Mouse (Mus musculus): ENCODE results near the gene Xrcc2. TPM values are rescaled to one million over a fixed set of nuclear protein-coding genes. Genes with fewer than 3 reads are reported as not detected.
A peak's percentile ranks its signal among the peaks of the same experiment; 100 is the strongest.
"Not testable (repeated sequence)": the region's sequence is repeated elsewhere in the genome, so short reads cannot be mapped to it uniquely, and the experiment has no call there.

The Xrcc2 gene
- polyA plus RNA-seq, 1 experiment from 2014 or later = 5.2 TPM

GRCm38 (mm10) chr5:25735861-25736260, 30.2 kb upstream of the Xrcc2 start:
- Histone ChIP-seq H3K9me3 (ENCODE audit: control insufficient read depth, low read length) (no peaks in the 10 kb centered on the region), H3K27me3 (ENCODE audit: control insufficient read depth, insufficient read depth, low read length) (no peaks in the 10 kb centered on the region), H3K4me1 (replicated peaks; ENCODE audit: control insufficient read depth, insufficient read depth, low read length) (no peaks in the 10 kb centered on the region), H3K4me3 (replicated peaks; ENCODE audit: low read length) (no peak overlapping the region), H3K9ac (no peak overlapping the region), H3K36me3 (replicated peaks; ENCODE audit: control insufficient read depth, insufficient read depth) (no peaks in the 10 kb centered on the region), H3K27ac (no peak overlapping the region), H3K4me2 (replicated peaks) (no peak overlapping the region)
- WGBS = 80% methylated on average over 2 of the region's 2 CpGs
- DNase-seq (ENCODE audit: low spot score) (no peak), ATAC-seq (ENCODE audit: low FRiP score) (no peak)

GRCm38 (mm10) chr5:25734318-25734717, 28.7 kb upstream of the Xrcc2 start:
- Histone ChIP-seq H3K27me3 (ENCODE audit: control insufficient read depth, insufficient read depth, low read length) (no peaks in the 10 kb centered on the region), H3K9ac (no peak overlapping the region), H3K4me3 (replicated peaks; ENCODE audit: low read length) (no peak overlapping the region), H3K4me2 (replicated peaks) (no peak overlapping the region), H3K36me3 (replicated peaks; ENCODE audit: control insufficient read depth, insufficient read depth) (no peaks in the 10 kb centered on the region), H3K4me1 (replicated peaks; ENCODE audit: control insufficient read depth, insufficient read depth, low read length) (no peaks in the 10 kb centered on the region), H3K9me3 (ENCODE audit: control insufficient read depth, low read length) (no peaks in the 10 kb centered on the region), H3K27ac (no peak overlapping the region)
- 15% methylated on average over 1 of the region's 1 CpGs for WGBS
- DNase-seq (ENCODE audit: low spot score) (peak; percentile 52), ATAC-seq (ENCODE audit: low FRiP score) (no peak)

GRCm38 (mm10) chr5:25724134-25724675, 18.6 kb upstream of the Xrcc2 start:
- H3K36me3 ChIP-seq (replicated peaks; ENCODE audit: control insufficient read depth, insufficient read depth) = no peaks in the 10 kb centered on the region
- no peak overlapping the region for H3K4me3 ChIP-seq (replicated peaks; ENCODE audit: low read length)
- no peak overlapping the region for H3K4me2 ChIP-seq (replicated peaks)
- no peaks in the 10 kb centered on the region for H3K27me3 ChIP-seq (ENCODE audit: control insufficient read depth, insufficient read depth, low read length)
- ATAC-seq (ENCODE audit: low FRiP score) (no peak), DNase-seq (ENCODE audit: low spot score) (no peak)
- 59% methylated on average over 1 of the region's 1 CpGs for WGBS
- no peaks in the 10 kb centered on the region for H3K9me3 ChIP-seq (ENCODE audit: control insufficient read depth, low read length)
- no peaks in the 10 kb centered on the region for H3K4me1 ChIP-seq (replicated peaks; ENCODE audit: control insufficient read depth, insufficient read depth, low read length)
- no peak overlapping the region for H3K27ac ChIP-seq
- no peak overlapping the region for H3K9ac ChIP-seq

GRCm38 (mm10) chr5:25723016-25723415, 17.4 kb upstream of the Xrcc2 start:
- no peaks in the 10 kb centered on the region for H3K36me3 ChIP-seq (replicated peaks; ENCODE audit: control insufficient read depth, insufficient read depth)
- WGBS = 72% methylated on average over 2 of the region's 2 CpGs
- ATAC-seq (ENCODE audit: low FRiP score) (no peak), DNase-seq (ENCODE audit: low spot score) (no peak)
- no peak overlapping the region for H3K4me2 ChIP-seq (replicated peaks)
- no peaks in the 10 kb centered on the region for H3K27me3 ChIP-seq (ENCODE audit: control insufficient read depth, insufficient read depth, low read length)
- H3K27ac ChIP-seq = no peak overlapping the region
- H3K4me1 ChIP-seq (replicated peaks; ENCODE audit: control insufficient read depth, insufficient read depth, low read length) = no peaks in the 10 kb centered on the region
- no peak overlapping the region for H3K4me3 ChIP-seq (replicated peaks; ENCODE audit: low read length)
- H3K9me3 ChIP-seq (ENCODE audit: control insufficient read depth, low read length) = no peaks in the 10 kb centered on the region
- no peak overlapping the region for H3K9ac ChIP-seq

- no peak for DNase-seq (ENCODE audit: low spot score)
- no peak overlapping the region for H3K4me2 ChIP-seq (replicated peaks)
- no peaks in the 10 kb centered on the region for H3K36me3 ChIP-seq (replicated peaks; ENCODE audit: control insufficient read depth, insufficient read depth)
- WGBS = 95% methylated on average over 4 of the region's 4 CpGs
- no peak overlapping the region for H3K9ac ChIP-seq
- H3K27me3 ChIP-seq (ENCODE audit: control insufficient read depth, insufficient read depth, low read length) = no peaks in the 10 kb centered on the region
- H3K4me3 ChIP-seq (replicated peaks; ENCODE audit: low read length) = no peak overlapping the region
- ATAC-seq (ENCODE audit: low FRiP score) = no peak
- no peak overlapping the region for H3K27ac ChIP-seq
- H3K9me3 ChIP-seq (ENCODE audit: control insufficient read depth, low read length) = no peaks in the 10 kb centered on the region
- no peaks in the 10 kb centered on the region for H3K4me1 ChIP-seq (replicated peaks; ENCODE audit: control insufficient read depth, insufficient read depth, low read length)
Measured at GRCm38 (mm10) chr5:25719390-25719789, 13.8 kb upstream of the Xrcc2 start.

GRCm38 (mm10) chr5:25713001-25713706, 7.5 kb upstream of the Xrcc2 start:
- H3K9ac ChIP-seq; ATAC-seq (ENCODE audit: low FRiP score); DNase-seq (ENCODE audit: low spot score); H3K4me1 ChIP-seq (replicated peaks; ENCODE audit: control insufficient read depth, insufficient read depth, low read length); H3K9me3 ChIP-seq (ENCODE audit: control insufficient read depth, low read length); H3K36me3 ChIP-seq (replicated peaks; ENCODE audit: control insufficient read depth, insufficient read depth); H3K27me3 ChIP-seq (ENCODE audit: control insufficient read depth, insufficient read depth, low read length); H3K27ac ChIP-seq; H3K4me3 ChIP-seq (replicated peaks; ENCODE audit: low read length); H3K4me2 ChIP-seq (replicated peaks): not testable (repeated sequence)
- WGBS = 97% methylated on average over 4 of the region's 4 CpGs

GRCm38 (mm10) chr5:25704702-25705566, 691 bp downstream of the Xrcc2 start:
- H3K36me3 ChIP-seq (replicated peaks; ENCODE audit: control insufficient read depth, insufficient read depth) = no peaks in the 10 kb centered on the region
- H3K4me2 ChIP-seq (replicated peaks) = peak overlapping the region; percentile 83
- 0 out of 2 replicates have a peak overlapping the region, but pooled peaks have one; percentile 56 for H3K27ac ChIP-seq
- H3K27me3 ChIP-seq (ENCODE audit: control insufficient read depth, insufficient read depth, low read length) = no peaks in the 10 kb centered on the region
- H3K4me3 ChIP-seq (replicated peaks; ENCODE audit: low read length) = peak overlapping the region; percentile 69
- whole genome bisulfite sequencing = 24% methylated on average over 19 of the region's 19 CpGs
- no peaks in the 10 kb centered on the region for H3K9me3 ChIP-seq (ENCODE audit: control insufficient read depth, low read length)
- DNase-seq (ENCODE audit: low spot score) = no peak
- peaks cover 6% of the 10 kb centered on the region for H3K4me1 ChIP-seq (replicated peaks; ENCODE audit: control insufficient read depth, insufficient read depth, low read length)
- H3K9ac ChIP-seq = peak overlapping the region; percentile 69
- no peak for ATAC-seq (ENCODE audit: low FRiP score)

- WGBS = 83% methylated on average over 7 of the region's 7 CpGs
- DNase-seq (ENCODE audit: low spot score) = peak; percentile 38
Measured at GRCm38 (mm10) chr5:25697941-25698340, 7.7 kb downstream of the Xrcc2 start.

GRCm38 (mm10) chr5:25696256-25696655, 9.4 kb downstream of the Xrcc2 start:
- ATAC-seq (ENCODE audit: low FRiP score) = no peak

More at GRCm38 (mm10) chr5:25697941-25698340, 7.7 kb downstream of the Xrcc2 start:
- H3K27ac ChIP-seq = no peak overlapping the region
- no peak overlapping the region for H3K4me2 ChIP-seq (replicated peaks)
- no peak overlapping the region for H3K9ac ChIP-seq
- ATAC-seq (ENCODE audit: low FRiP score) = no peak
- peaks cover 3% of the 10 kb centered on the region for H3K36me3 ChIP-seq (replicated peaks; ENCODE audit: control insufficient read depth, insufficient read depth)
- H3K4me3 ChIP-seq (replicated peaks; ENCODE audit: low read length) = no peak overlapping the region
- H3K27me3 ChIP-seq (ENCODE audit: control insufficient read depth, insufficient read depth, low read length) = no peaks in the 10 kb centered on the region
- H3K4me1 ChIP-seq (replicated peaks; ENCODE audit: control insufficient read depth, insufficient read depth, low read length) = no peaks in the 10 kb centered on the region
- H3K9me3 ChIP-seq (ENCODE audit: control insufficient read depth, low read length) = no peaks in the 10 kb centered on the region

More at GRCm38 (mm10) chr5:25696256-25696655, 9.4 kb downstream of the Xrcc2 start:
- Histone ChIP-seq H3K36me3 (replicated peaks; ENCODE audit: control insufficient read depth, insufficient read depth) (peaks cover 3% of the 10 kb centered on the region), H3K4me1 (replicated peaks; ENCODE audit: control insufficient read depth, insufficient read depth, low read length) (no peaks in the 10 kb centered on the region), H3K4me2 (replicated peaks) (no peak overlapping the region), H3K9ac (no peak overlapping the region), H3K9me3 (ENCODE audit: control insufficient read depth, low read length) (no peaks in the 10 kb centered on the region), H3K27ac (no peak overlapping the region), H3K4me3 (replicated peaks; ENCODE audit: low read length) (no peak overlapping the region), H3K27me3 (ENCODE audit: control insufficient read depth, insufficient read depth, low read length) (no peaks in the 10 kb centered on the region)
- DNase-seq (ENCODE audit: low spot score) = no peak
- WGBS = 84% methylated on average over 7 of the region's 7 CpGs
